Mouse (Mus musculus) olfactory bulb, adult 2 months (tissue): ENCODE results near the gene Prox2.

Experiments used
- CTCF ChIP-seq: fragments of 200-500 bp; IDR thresholded peaks from 2 replicates; pipeline ENCODE4 v1.5.1; 2012; ENCODE audit warnings: low read depth, mild to moderate bottlenecking, low read length, moderate library complexity; ENCODE audit not compliant: insufficient read depth
- POLR2A ChIP-seq: fragments of 200-500 bp; IDR thresholded peaks from 2 replicates; pipeline ENCODE4 v1.6.1; 2012; ENCODE audit warnings: mild to moderate bottlenecking, low read depth, low read length, moderate library complexity; ENCODE audit not compliant: insufficient read depth

DNA sequence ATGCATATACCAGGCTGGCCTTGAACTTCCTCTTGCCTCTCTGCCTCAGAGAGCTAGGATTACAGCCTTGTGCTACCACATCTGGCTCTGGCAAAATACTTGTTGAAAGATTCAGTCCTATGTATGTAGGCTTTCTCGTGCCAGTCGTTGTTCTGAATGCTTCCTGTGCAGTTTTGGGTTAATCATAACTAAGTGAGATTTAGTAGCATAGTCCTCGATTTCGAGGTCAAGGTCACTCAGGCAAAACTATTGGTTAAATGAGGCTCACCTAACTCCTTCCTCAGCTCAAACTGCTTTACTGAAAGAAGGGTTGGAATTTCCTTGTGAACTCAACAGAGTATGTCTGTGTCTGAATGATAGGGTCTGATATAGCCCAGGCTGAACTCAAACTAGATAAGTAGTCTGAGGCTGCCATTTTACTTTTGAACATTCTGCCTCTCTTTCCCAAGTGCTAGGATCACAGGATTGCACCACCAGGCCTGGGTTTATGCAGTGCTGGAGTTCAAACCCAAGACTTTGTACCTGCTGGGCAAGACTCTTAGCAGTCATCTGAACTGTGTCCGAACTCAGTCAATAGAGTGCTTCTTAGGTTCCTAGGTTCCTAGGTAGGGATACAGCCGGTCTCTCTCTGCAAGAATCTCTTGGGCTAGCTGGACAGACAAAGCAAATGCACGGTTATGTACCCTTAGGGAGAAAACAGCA is 2.1 kb upstream of the Prox2 start:
- TF ChIP-seq POLR2A (no peak), CTCF (no peak)
